Mouse (Mus musculus): ENCODE results near the gene Pip4p1. TPM values are rescaled to one million over a fixed set of nuclear protein-coding genes. Genes with fewer than 3 reads are reported as not detected.
A peak's percentile ranks its signal among the peaks of the same experiment; 100 is the strongest.

The Pip4p1 gene
- polyA plus RNA-seq, 1 experiment: 8.9 TPM

DNA sequence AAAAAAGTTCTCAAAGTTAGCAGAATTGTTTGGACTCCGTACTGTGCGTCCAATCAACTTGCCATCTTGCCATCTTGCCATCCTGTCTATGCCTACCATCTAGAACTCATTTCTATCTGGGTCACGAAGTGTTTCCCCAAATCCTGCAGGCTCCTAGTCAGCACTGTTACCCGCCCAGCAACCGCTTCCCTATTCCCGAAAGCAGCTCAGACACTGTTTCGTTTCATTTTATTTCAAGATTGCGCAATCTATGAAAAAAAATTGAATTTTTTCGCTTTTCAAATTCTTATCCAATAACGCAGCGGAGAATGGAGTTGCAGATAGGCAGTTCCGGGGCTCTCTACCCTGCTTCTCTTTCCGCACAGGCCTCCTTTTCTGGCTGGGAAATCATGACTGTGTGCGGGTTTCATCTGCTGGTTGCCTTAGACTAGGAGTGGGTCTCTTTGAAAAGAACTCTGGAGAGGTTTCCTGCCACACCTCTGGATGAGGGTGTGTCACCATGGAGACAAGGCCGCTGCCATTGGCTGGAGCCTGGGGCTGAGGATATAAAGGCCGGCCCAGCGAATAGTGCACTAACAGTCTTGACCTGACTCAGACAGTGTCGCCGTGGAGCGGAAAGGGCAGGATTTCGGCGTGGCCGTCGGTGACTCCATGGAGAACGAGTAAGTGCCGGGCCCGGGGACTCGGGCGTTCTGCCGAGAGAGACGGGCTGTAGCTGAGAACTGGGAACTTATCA lies 13.4 kb upstream of the Pip4p1 start, which contains the start of gene Gm49342:
TSS of gene Gm49342 (plus strand) at position 586 of the 736 bp plus-strand sequence.
- H3K9me3 ChIP-seq (ENCODE audit: control insufficient read depth, low read length): no peaks in the 10 kb centered on the region
- H3K4me1 ChIP-seq (ENCODE audit: control insufficient read depth): peaks cover 11% of the 10 kb centered on the region
- no peaks in the 10 kb centered on the region for H3K27me3 ChIP-seq (ENCODE audit: control insufficient read depth)
- H3K36me3 ChIP-seq (ENCODE audit: control insufficient read depth): no peaks in the 10 kb centered on the region
- H3K4me3 ChIP-seq (replicated peaks): peak within 1 kb of the TSS; percentile 66
- TF ChIP-seq GATA1 (IDR thresholded peaks at IDR 0.05; ENCODE audit: low read length) (no peak), TAL1 (IDR thresholded peaks at IDR 0.05; ENCODE audit: low read length) (no peak)

- peaks cover 3% of the 10 kb centered on the region for H3K4me1 ChIP-seq (ENCODE audit: control insufficient read depth)
- H3K4me3 ChIP-seq (replicated peaks): no peak overlapping the region
- TF ChIP-seq TAL1 (IDR thresholded peaks at IDR 0.05; ENCODE audit: low read length) (no peak), GATA1 (IDR thresholded peaks at IDR 0.05; ENCODE audit: low read length) (no peak)
- no peaks in the 10 kb centered on the region for H3K36me3 ChIP-seq (ENCODE audit: control insufficient read depth)
- no peaks in the 10 kb centered on the region for H3K9me3 ChIP-seq (ENCODE audit: control insufficient read depth, low read length)
- H3K27me3 ChIP-seq (ENCODE audit: control insufficient read depth): no peaks in the 10 kb centered on the region
Measured at GRCm38 (mm10) chr14:50938940-50939339, 8.3 kb upstream of the Pip4p1 start.

GRCm38 (mm10) chr14:50938119-50938908 lies 7.7 kb upstream of the Pip4p1 start:
- H3K4me1 ChIP-seq (ENCODE audit: control insufficient read depth): 0 out of 2 replicates have a peak, but pooled peaks cover 2% of the 10 kb centered on the region
- H3K36me3 ChIP-seq (ENCODE audit: control insufficient read depth): no peaks in the 10 kb centered on the region
- TF ChIP-seq GATA1 (IDR thresholded peaks at IDR 0.05; ENCODE audit: low read length): no peak
- TF ChIP-seq TAL1 (IDR thresholded peaks at IDR 0.05; ENCODE audit: low read length): no peak
- no peaks in the 10 kb centered on the region for H3K27me3 ChIP-seq (ENCODE audit: control insufficient read depth)
- H3K9me3 ChIP-seq (ENCODE audit: control insufficient read depth, low read length): no peaks in the 10 kb centered on the region
- H3K4me3 ChIP-seq (replicated peaks): no peak overlapping the region

DNA sequence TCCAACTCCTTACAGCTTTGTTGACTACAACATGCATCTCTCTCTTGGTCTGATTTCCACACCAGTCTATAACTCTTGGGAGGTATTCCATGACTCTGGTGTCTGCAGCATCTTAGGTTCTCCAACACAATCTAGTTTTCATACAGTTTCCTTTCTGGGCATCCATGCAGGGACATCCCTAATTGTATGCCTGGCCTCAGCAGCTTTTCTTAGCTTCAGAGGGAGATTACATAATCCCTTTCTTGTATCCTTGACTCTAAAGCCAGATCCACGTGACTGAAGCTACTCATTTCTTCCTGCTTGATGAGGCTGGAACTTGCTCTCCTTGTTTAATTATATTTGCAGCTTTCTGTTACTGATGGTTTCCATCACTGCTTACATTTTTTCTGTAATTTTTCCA lies 6.0 kb upstream of the Pip4p1 start:
- TF ChIP-seq TAL1 (IDR thresholded peaks at IDR 0.05; ENCODE audit: low read length) (no peak), GATA1 (IDR thresholded peaks at IDR 0.05; ENCODE audit: low read length) (no peak)
- Histone ChIP-seq H3K27me3 (ENCODE audit: control insufficient read depth) (no peaks in the 10 kb centered on the region), H3K4me3 (replicated peaks) (no peak overlapping the region), H3K4me1 (ENCODE audit: control insufficient read depth) (peaks cover 8% of the 10 kb centered on the region), H3K9me3 (ENCODE audit: control insufficient read depth, low read length) (no peaks in the 10 kb centered on the region), H3K36me3 (ENCODE audit: control insufficient read depth) (no peaks in the 10 kb centered on the region)

- Histone ChIP-seq H3K4me1 (ENCODE audit: control insufficient read depth) (peaks cover 32% of the 10 kb centered on the region), H3K9me3 (ENCODE audit: control insufficient read depth, low read length) (no peaks in the 10 kb centered on the region), H3K27me3 (ENCODE audit: control insufficient read depth) (no peaks in the 10 kb centered on the region), H3K36me3 (ENCODE audit: control insufficient read depth) (peaks cover 32% of the 10 kb centered on the region), H3K4me3 (replicated peaks) (peak overlapping the region; percentile 97)
- no peak for TF ChIP-seq GATA1 (IDR thresholded peaks at IDR 0.05; ENCODE audit: low read length)
- no peak for TF ChIP-seq TAL1 (IDR thresholded peaks at IDR 0.05; ENCODE audit: low read length)
Measured at GRCm38 (mm10) chr14:50931493-50932020, 901 bp upstream of the Pip4p1 start.

- TF ChIP-seq GATA1 (IDR thresholded peaks at IDR 0.05; ENCODE audit: low read length) (no peak), TAL1 (IDR thresholded peaks at IDR 0.05; ENCODE audit: low read length) (no peak)
- H3K27me3 ChIP-seq (ENCODE audit: control insufficient read depth): no peaks in the 10 kb centered on the region
- H3K9me3 ChIP-seq (ENCODE audit: control insufficient read depth, low read length): no peaks in the 10 kb centered on the region
- H3K36me3 ChIP-seq (ENCODE audit: control insufficient read depth): peaks cover 39% of the 10 kb centered on the region
- peak overlapping the region; percentile 97 for H3K4me3 ChIP-seq (replicated peaks)
- peaks cover 41% of the 10 kb centered on the region for H3K4me1 ChIP-seq (ENCODE audit: control insufficient read depth)
Measured at GRCm38 (mm10) chr14:50930377-50930753, 291 bp downstream of the Pip4p1 start.

GRCm38 (mm10) chr14:50929951-50930350 lies 705 bp downstream of the Pip4p1 start:
- no peak for TF ChIP-seq GATA1 (IDR thresholded peaks at IDR 0.05; ENCODE audit: low read length)
- TF ChIP-seq TAL1 (IDR thresholded peaks at IDR 0.05; ENCODE audit: low read length): no peak
- Histone ChIP-seq H3K4me3 (replicated peaks) (peak overlapping the region; percentile 97), H3K9me3 (ENCODE audit: control insufficient read depth, low read length) (no peaks in the 10 kb centered on the region), H3K27me3 (ENCODE audit: control insufficient read depth) (no peaks in the 10 kb centered on the region), H3K36me3 (ENCODE audit: control insufficient read depth) (peaks cover 39% of the 10 kb centered on the region), H3K4me1 (ENCODE audit: control insufficient read depth) (peaks cover 45% of the 10 kb centered on the region)

- Histone ChIP-seq H3K4me1 (ENCODE audit: control insufficient read depth) (peaks cover 57% of the 10 kb centered on the region), H3K36me3 (ENCODE audit: control insufficient read depth) (peaks cover 39% of the 10 kb centered on the region), H3K4me3 (replicated peaks) (no peak overlapping the region), H3K9me3 (ENCODE audit: control insufficient read depth, low read length) (no peaks in the 10 kb centered on the region), H3K27me3 (ENCODE audit: control insufficient read depth) (no peaks in the 10 kb centered on the region)
- TF ChIP-seq TAL1 (IDR thresholded peaks at IDR 0.05; ENCODE audit: low read length) (no peak), GATA1 (IDR thresholded peaks at IDR 0.05; ENCODE audit: low read length) (no peak)
Measured at GRCm38 (mm10) chr14:50927366-50927765, 3.3 kb downstream of the Pip4p1 start.

Measured in erythroblast, embryonic 14.5 days (primary cell).